Comparison of ENCODE assay signal across 11 mouse cellular contexts in genomic region chr11:70540928-70541327, GRCm38 (mm10). TPM values are rescaled to one million over a fixed set of nuclear protein-coding genes. Genes with fewer than 3 reads are reported as not detected.
DNase-seq lines count a peak whose midpoint lies in the region; ATAC-seq and TF ChIP-seq lines count a peak whose summit lies in the region.
"Had no signal": no experiment of that assay in that cellular context is flagged by ENCODE, and none has a peak within 500 bp of the region (broad histone marks: within the 10 kb centered on the region; RNA-seq: fewer than 3 reads in every experiment).

No protein-coding gene starts in this region.

- intact Hi-C loops in heart, postnatal 14 days (cut with DNase I), result no loop called here

- no peak for DNase-seq in heart, postnatal 14 days
- DNase-seq in hindbrain, embryonic 14.5 days (ENCODE audit: low spot score), result no peak
- no peak for DNase-seq in midbrain, embryonic 10.5 days (ENCODE audit: low spot score)
- DNase-seq in embryo, embryonic 10.5 days (ENCODE audit: low spot score), result no peak
- DNase-seq in urinary bladder, postnatal 4 days (ENCODE audit: low spot score in 2 of 2), result no peak
- DNase-seq: adrenal gland, adult 8-10 months had no signal

- no peak for ATAC-seq in heart, embryonic 12.5 days (ENCODE audit: insufficient number of reproducible peaks, low FRiP score)
- no peak for ATAC-seq in hindbrain, embryonic 14.5 days (ENCODE audit: low FRiP score)
- no peak for ATAC-seq in erythroid progenitor cell, adult 5-6 weeks (replicated peaks; ENCODE audit: low FRiP score, poor library complexity, severe bottlenecking)

- H3K4me1 ChIP-seq in heart, embryonic 12.5 days (replicated peaks), result peaks cover 24% of the 10 kb centered on the region
- H3K4me1 ChIP-seq in bone marrow macrophage, adult 2 months (ENCODE audit: control insufficient read depth, insufficient read depth, low read length), result peaks cover 9% of the 10 kb centered on the region
- H3K4me1 ChIP-seq in hindbrain, embryonic 14.5 days (replicated peaks; ENCODE audit: control insufficient read depth, insufficient read depth, low read length), result no peaks in the 10 kb centered on the region
- peaks cover 15% of the 10 kb centered on the region for H3K4me1 ChIP-seq in midbrain, embryonic 10.5 days

- H3K9me3 ChIP-seq in heart, embryonic 12.5 days (replicated peaks), result no peaks in the 10 kb centered on the region
- H3K9me3 ChIP-seq in hindbrain, embryonic 14.5 days (ENCODE audit: control insufficient read depth, low read length), result no peaks in the 10 kb centered on the region
- no peaks in the 10 kb centered on the region for H3K9me3 ChIP-seq in midbrain, embryonic 10.5 days (replicated peaks)

- peaks cover 3% of the 10 kb centered on the region; the same call in 1 of the 2 replicates for H3K27me3 ChIP-seq in heart, embryonic 12.5 days (replicated peaks)
- peaks cover 27% of the 10 kb centered on the region for H3K27me3 ChIP-seq in hindbrain, embryonic 14.5 days (ENCODE audit: control insufficient read depth, insufficient read depth, low read length)
- H3K27me3 ChIP-seq in midbrain, embryonic 10.5 days (ENCODE audit: low read depth, poor library complexity, severe bottlenecking), result peaks cover 35% of the 10 kb centered on the region

- H3K4me2 ChIP-seq in heart, embryonic 12.5 days, result peak overlapping the region; percentile 69
- peak overlapping the region; percentile 79 for H3K4me2 ChIP-seq in hindbrain, embryonic 14.5 days (replicated peaks)

- WGBS in heart, embryonic 12.5 days, result 84% methylated on average over 7 of the region's 7 CpGs
- 84% methylated on average over 7 of the region's 7 CpGs for WGBS in hindbrain, embryonic 14.5 days
- WGBS in midbrain, embryonic 10.5 days, result 89% methylated on average over 7 of the region's 7 CpGs

- H3K4me3 ChIP-seq in heart, embryonic 12.5 days, result peak overlapping the region; percentile 68
- peak overlapping the region; percentile 78 for H3K4me3 ChIP-seq in bone marrow macrophage, adult 2 months (ENCODE audit: insufficient read depth, low read length)
- H3K4me3 ChIP-seq in hindbrain, embryonic 14.5 days (replicated peaks; ENCODE audit: low read length), result peak overlapping the region; percentile 55
- H3K4me3 ChIP-seq in midbrain, embryonic 10.5 days, result peak overlapping the region; percentile 73

- peak overlapping the region; percentile 83; the same call in 1 of the 2 replicates for H3K9ac ChIP-seq in heart, embryonic 12.5 days
- H3K9ac ChIP-seq in hindbrain, embryonic 14.5 days, result no peak overlapping the region; the same call in 1 of the 2 replicates

- no peak overlapping the region for H3K27ac ChIP-seq in heart, embryonic 12.5 days (ENCODE audit: poor library complexity, severe bottlenecking)
- no peak overlapping the region for H3K27ac ChIP-seq in bone marrow macrophage, adult 2 months (ENCODE audit: insufficient read depth, low read depth, low read length)
- no peak overlapping the region for H3K27ac ChIP-seq in hindbrain, embryonic 14.5 days
- H3K27ac ChIP-seq in midbrain, embryonic 10.5 days (replicated peaks), result no peak overlapping the region

- H3K36me3 ChIP-seq in heart, embryonic 12.5 days, result peaks cover 19% of the 10 kb centered on the region
- no peaks in the 10 kb centered on the region; the same call in 1 of the 2 replicates for H3K36me3 ChIP-seq in hindbrain, embryonic 14.5 days (replicated peaks; ENCODE audit: control insufficient read depth, insufficient read depth)
- no peaks in the 10 kb centered on the region for H3K36me3 ChIP-seq in midbrain, embryonic 10.5 days

- TF ChIP-seq POLR2A in bone marrow macrophage, adult 2 months (IDR thresholded peaks at IDR 0.05; ENCODE audit: borderline replicate concordance, low read depth, low read length), result no peak

- TF ChIP-seq CTCF in bone marrow macrophage, adult 2 months (IDR thresholded peaks at IDR 0.05; ENCODE audit: low read depth, low read length), result no peak

RNA-seq across cellular contexts. Expression of gene Pld2, which starts 1.1 kb away (rescaled TPM):
- polyA plus RNA-seq in heart, embryonic 12.5 days (2016; fragmentation: Nextera tagmentation; extraction: Ambion mirVana), result 12.6 TPM in 2 replicates
- total RNA-seq in heart, postnatal 14 days (2021), result 1 to 10 TPM; 7.7 to 8.4 TPM
- 58.4 and 60.9 TPM in 2 replicates for polyA plus RNA-seq in bone marrow macrophage, adult 2 months (2012; ENCODE audit: insufficient read depth, insufficient read length, missing spikeins)
- polyA plus RNA-seq in hindbrain, embryonic 14.5 days (2014; fragmentation: Nextera tagmentation; extraction: Ambion mirVana), result 14.2 and 16.4 TPM in 2 replicates
- polyA plus RNA-seq in midbrain, embryonic 10.5 days (2016; fragmentation: Nextera tagmentation; extraction: Ambion mirVana), result 3.5 and 4.1 TPM in 2 replicates
- total RNA-seq in erythroid progenitor cell, adult 5-6 weeks (2015; ENCODE audit: low replicate concordance), result not detected in 2 replicates
- total RNA-seq in erythroid progenitor cell, adult 5-6 weeks (2017; ENCODE audit: low replicate concordance), result 0.23 and 0.64 TPM in 2 replicates

RNA-seq across cellular contexts. Expression of gene Gm40193, which starts 8.2 kb away (rescaled TPM):
- polyA plus RNA-seq in heart, embryonic 12.5 days (2016; fragmentation: Nextera tagmentation; extraction: Ambion mirVana), result not detected in 2 replicates
- not detected for total RNA-seq in heart, postnatal 14 days (2021)
- polyA plus RNA-seq in bone marrow macrophage, adult 2 months (2012; ENCODE audit: insufficient read depth, insufficient read length, missing spikeins), result not detected in 2 replicates
- not detected in 2 replicates for polyA plus RNA-seq in hindbrain, embryonic 14.5 days (2014; fragmentation: Nextera tagmentation; extraction: Ambion mirVana)
- polyA plus RNA-seq in midbrain, embryonic 10.5 days (2016; fragmentation: Nextera tagmentation; extraction: Ambion mirVana), result not detected in 2 replicates
- total RNA-seq in erythroid progenitor cell, adult 5-6 weeks (2015; ENCODE audit: low replicate concordance), result not detected in 2 replicates
- not detected in 2 replicates for total RNA-seq in erythroid progenitor cell, adult 5-6 weeks (2017; ENCODE audit: low replicate concordance)
- total RNA-seq: adrenal gland, adult 8-10 months; megakaryocyte progenitor cell, adult 5-6 weeks had no signal
- polyA plus RNA-seq: C2C12 had no signal

RNA-seq across cellular contexts. Expression of gene Psmb6, which starts 15.8 kb away (rescaled TPM):
- polyA plus RNA-seq in heart, embryonic 12.5 days (2016; fragmentation: Nextera tagmentation; extraction: Ambion mirVana), result 575 and 577 TPM in 2 replicates
- total RNA-seq in heart, postnatal 14 days (2021), result 100 to 1,000 TPM; 231 to 238 TPM
- 141 and 151 TPM in 2 replicates for polyA plus RNA-seq in bone marrow macrophage, adult 2 months (2012; ENCODE audit: insufficient read depth, insufficient read length, missing spikeins)
- polyA plus RNA-seq in hindbrain, embryonic 14.5 days (2014; fragmentation: Nextera tagmentation; extraction: Ambion mirVana), result 747 and 789 TPM in 2 replicates
- polyA plus RNA-seq in midbrain, embryonic 10.5 days (2016; fragmentation: Nextera tagmentation; extraction: Ambion mirVana), result 1,085 and 1,129 TPM in 2 replicates
- total RNA-seq in erythroid progenitor cell, adult 5-6 weeks (2015; ENCODE audit: low replicate concordance), result 40.2 and 49.0 TPM in 2 replicates
- 52.0 and 74.6 TPM in 2 replicates for total RNA-seq in erythroid progenitor cell, adult 5-6 weeks (2017; ENCODE audit: low replicate concordance)

RNA-seq across cellular contexts. Expression of gene Mink1, which starts 21.8 kb away (rescaled TPM):
- polyA plus RNA-seq in heart, embryonic 12.5 days (2016; fragmentation: Nextera tagmentation; extraction: Ambion mirVana), result 13.7 and 14.8 TPM in 2 replicates
- total RNA-seq in heart, postnatal 14 days (2021), result 10 to 100 TPM; 42.2 to 44.1 TPM
- polyA plus RNA-seq in bone marrow macrophage, adult 2 months (2012; ENCODE audit: insufficient read depth, insufficient read length, missing spikeins), result 139 and 151 TPM in 2 replicates
- 19.5 and 21.5 TPM in 2 replicates for polyA plus RNA-seq in hindbrain, embryonic 14.5 days (2014; fragmentation: Nextera tagmentation; extraction: Ambion mirVana)
- 10.3 and 12.6 TPM in 2 replicates for polyA plus RNA-seq in midbrain, embryonic 10.5 days (2016; fragmentation: Nextera tagmentation; extraction: Ambion mirVana)
- 4.6 and 6.8 TPM in 2 replicates for total RNA-seq in erythroid progenitor cell, adult 5-6 weeks (2015; ENCODE audit: low replicate concordance)
- total RNA-seq in erythroid progenitor cell, adult 5-6 weeks (2017; ENCODE audit: low replicate concordance), result 2.8 and 4.5 TPM in 2 replicates

RNA-seq across cellular contexts. Expression of gene Gltpd2, which starts 21.9 kb away (rescaled TPM):
- 0.23 and 0.65 TPM in 2 replicates for polyA plus RNA-seq in heart, embryonic 12.5 days (2016; fragmentation: Nextera tagmentation; extraction: Ambion mirVana)
- total RNA-seq in heart, postnatal 14 days (2021), result not detected
- polyA plus RNA-seq in bone marrow macrophage, adult 2 months (2012; ENCODE audit: insufficient read depth, insufficient read length, missing spikeins), result not detected in 2 replicates
- 0.27 and 0.28 TPM in 2 replicates for polyA plus RNA-seq in hindbrain, embryonic 14.5 days (2014; fragmentation: Nextera tagmentation; extraction: Ambion mirVana)
- polyA plus RNA-seq in midbrain, embryonic 10.5 days (2016; fragmentation: Nextera tagmentation; extraction: Ambion mirVana), result 0.15 and 0.25 TPM in 2 replicates
- not detected in 2 replicates for total RNA-seq in erythroid progenitor cell, adult 5-6 weeks (2015; ENCODE audit: low replicate concordance)
- total RNA-seq in erythroid progenitor cell, adult 5-6 weeks (2017; ENCODE audit: low replicate concordance), result not detected in 2 replicates
- total RNA-seq: adrenal gland, adult 8-10 months; megakaryocyte progenitor cell, adult 5-6 weeks had no signal
- polyA plus RNA-seq: C2C12 had no signal
